Mouse (Mus musculus): ENCODE measurements around the gene Celsr1.
"Not testable (repeated sequence)": the region's sequence is repeated elsewhere in the genome, so short reads cannot be mapped to it uniquely, and the experiment has no call there.

Celsr1 gene

GRCm38 (mm10) chr15:85900318-85900717 is 133.3 kb downstream of the Celsr1 start:
- no peak for DNase-seq (ENCODE audit: extremely low read depth, low read depth, low spot score)

GRCm38 (mm10) chr15:85899396-85899795 is 134.2 kb downstream of the Celsr1 start:
- no peak for DNase-seq (ENCODE audit: extremely low read depth, low read depth, low spot score)

- DNase-seq (ENCODE audit: extremely low read depth, low read depth, low spot score), result no peak
Observed at GRCm38 (mm10) chr15:85897113-85897512, 136.5 kb downstream of the Celsr1 start.

GRCm38 (mm10) chr15:85896284-85896683 is 137.3 kb downstream of the Celsr1 start:
- DNase-seq (ENCODE audit: extremely low read depth, low read depth, low spot score), result no peak

- DNase-seq (ENCODE audit: extremely low read depth, low read depth, low spot score), result no peak
Observed at GRCm38 (mm10) chr15:85893871-85894270, 139.7 kb downstream of the Celsr1 start.

- no peak for DNase-seq (ENCODE audit: extremely low read depth, low read depth, low spot score)
Observed at GRCm38 (mm10) chr15:85892498-85893118, 141.0 kb downstream of the Celsr1 start.

- no peak for DNase-seq (ENCODE audit: extremely low read depth, low read depth, low spot score)
Observed at GRCm38 (mm10) chr15:85891971-85892370, 141.6 kb downstream of the Celsr1 start.

GRCm38 (mm10) chr15:85889235-85889634 is 144.3 kb downstream of the Celsr1 start:
- DNase-seq (ENCODE audit: extremely low read depth, low read depth, low spot score), result no peak

- DNase-seq (ENCODE audit: extremely low read depth, low read depth, low spot score), result no peak
Observed at GRCm38 (mm10) chr15:85885606-85886005, 148.0 kb downstream of the Celsr1 start.

- no peak for DNase-seq (ENCODE audit: extremely low read depth, low read depth, low spot score)
Observed at GRCm38 (mm10) chr15:85879498-85879895, 154.1 kb downstream of the Celsr1 start.

GRCm38 (mm10) chr15:85878848-85879497 is 154.6 kb downstream of the Celsr1 start, which contains the start of gene Trmu:
Gene Trmu, plus strand, starts transcription at chr15:85879312.
- DNase-seq (ENCODE audit: extremely low read depth, low read depth, low spot score), result no peak

- DNase-seq (ENCODE audit: extremely low read depth, low read depth, low spot score), result no peak
Observed at GRCm38 (mm10) chr15:85877336-85877735, 156.2 kb downstream of the Celsr1 start.

- no peak for DNase-seq (ENCODE audit: extremely low read depth, low read depth, low spot score)
Observed at GRCm38 (mm10) chr15:85867696-85868095, 165.9 kb downstream of the Celsr1 start.

- not testable (repeated sequence) for DNase-seq (ENCODE audit: extremely low read depth, low read depth, low spot score)
Observed at GRCm38 (mm10) chr15:85865913-85866312, 167.7 kb downstream of the Celsr1 start.

GRCm38 (mm10) chr15:85859490-85860031 is 174.0 kb downstream of the Celsr1 start, which contains the start of gene Gtse1:
Gene Gtse1, plus strand, starts transcription at chr15:85859745.
- DNase-seq (ENCODE audit: extremely low read depth, low read depth, low spot score), result peak; percentile 89

GRCm38 (mm10) chr15:85858980-85859489 is 174.5 kb downstream of the Celsr1 start:
- DNase-seq (ENCODE audit: extremely low read depth, low read depth, low spot score), result no peak

GRCm38 (mm10) chr15:85851656-85852392 is 181.8 kb downstream of the Celsr1 start:
- no peak for DNase-seq (ENCODE audit: extremely low read depth, low read depth, low spot score)

Measured in fat pad, adult 2 months (tissue).